Mouse (Mus musculus): ENCODE measurements around the gene Cd44. TPM values are rescaled to one million over a fixed set of nuclear protein-coding genes. Genes with fewer than 3 reads are reported as not detected.

Cd44 gene
- total and polyA plus RNA-seq, 2 experiments from 2014 or later, result 9.3 to 12.5 TPM

DNA sequence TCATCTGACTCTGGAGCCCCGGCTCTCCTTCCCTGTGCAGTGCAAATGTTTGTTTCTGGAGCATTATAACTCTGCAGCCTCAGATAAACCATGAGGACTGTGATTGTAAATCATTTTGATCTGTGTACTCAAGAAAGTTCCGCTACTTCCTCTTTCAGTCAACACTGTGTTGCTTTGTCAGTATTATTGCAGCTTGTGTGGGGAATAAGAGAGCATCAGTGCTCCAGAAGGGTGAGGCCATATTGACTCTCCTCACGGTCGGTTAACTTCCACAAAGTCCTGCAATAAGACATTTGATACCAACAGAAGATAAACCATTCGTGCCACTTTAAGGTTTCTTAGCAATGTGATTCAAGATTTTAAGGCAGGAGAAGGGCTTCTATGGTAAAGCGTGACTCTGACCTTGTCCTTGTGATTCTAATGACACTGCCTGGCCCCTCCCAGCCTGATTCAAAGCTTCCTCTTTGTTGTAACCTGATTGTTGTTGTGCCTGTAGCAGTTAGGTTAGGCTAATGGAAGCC lies 86.1 kb downstream of the Cd44 start:
- WGBS, result 76% methylated on average over 6 of the region's 6 CpGs
- ATAC-seq (ENCODE audit: insufficient read depth, low read depth), result no peak
- no peak overlapping the region for H3K27ac ChIP-seq (ENCODE audit: low read depth)

GRCm38 (mm10) chr2:102812756-102813155 lies 88.7 kb downstream of the Cd44 start:
- Histone ChIP-seq H3K4me3 (ENCODE audit: low read depth, low read length) (no peak overlapping the region), H3K36me3 (replicated peaks; ENCODE audit: control insufficient read depth, insufficient read depth, low read length) (peaks cover 9% of the 10 kb centered on the region; the same call in 1 of the 2 replicates), H3K27me3 (ENCODE audit: control insufficient read depth, insufficient read depth, low read length) (no peaks in the 10 kb centered on the region), H3K9ac (replicated peaks; ENCODE audit: low read depth, low read length) (no peak overlapping the region), H3K4me2 (ENCODE audit: low read depth, low read length) (no peak overlapping the region), H3K4me1 (ENCODE audit: control insufficient read depth, insufficient read depth) (no peaks in the 10 kb centered on the region), H3K9me3 (replicated peaks; ENCODE audit: control insufficient read depth, low read length) (no peaks in the 10 kb centered on the region), H3K27ac (ENCODE audit: low read depth) (no peak overlapping the region)
- TF ChIP-seq CTCF (IDR thresholded peaks at IDR 0.05; ENCODE audit: low read depth) (no peak), EP300 (IDR thresholded peaks at IDR 0.05; ENCODE audit: low read depth) (no peak)
- WGBS, result 67% methylated on average over 4 of the region's 4 CpGs
- DNase-seq (ENCODE audit: low spot score) (no peak), ATAC-seq (ENCODE audit: insufficient read depth, low read depth) (no peak)

More for the DNA sequence above, 86.1 kb downstream of the Cd44 start:
- Histone ChIP-seq H3K9me3 (replicated peaks; ENCODE audit: control insufficient read depth, low read length) (no peaks in the 10 kb centered on the region), H3K36me3 (replicated peaks; ENCODE audit: control insufficient read depth, insufficient read depth, low read length) (peaks cover 9% of the 10 kb centered on the region; the same call in 1 of the 2 replicates), H3K4me2 (ENCODE audit: low read depth, low read length) (no peak overlapping the region), H3K9ac (replicated peaks; ENCODE audit: low read depth, low read length) (no peak overlapping the region), H3K27me3 (ENCODE audit: control insufficient read depth, insufficient read depth, low read length) (no peaks in the 10 kb centered on the region), H3K4me1 (ENCODE audit: control insufficient read depth, insufficient read depth) (no peaks in the 10 kb centered on the region), H3K4me3 (ENCODE audit: low read depth, low read length) (no peak overlapping the region)
- DNase-seq (ENCODE audit: low spot score), result no peak
- TF ChIP-seq CTCF (IDR thresholded peaks at IDR 0.05; ENCODE audit: low read depth), result no peak
- no peak for TF ChIP-seq EP300 (IDR thresholded peaks at IDR 0.05; ENCODE audit: low read depth)

GRCm38 (mm10) chr2:102809436-102809835 lies 92.0 kb downstream of the Cd44 start:
- peaks cover 9% of the 10 kb centered on the region; the same call in 1 of the 2 replicates for H3K36me3 ChIP-seq (replicated peaks; ENCODE audit: control insufficient read depth, insufficient read depth, low read length)
- no peaks in the 10 kb centered on the region for H3K27me3 ChIP-seq (ENCODE audit: control insufficient read depth, insufficient read depth, low read length)
- no peaks in the 10 kb centered on the region for H3K4me1 ChIP-seq (ENCODE audit: control insufficient read depth, insufficient read depth)
- TF ChIP-seq EP300 (IDR thresholded peaks at IDR 0.05; ENCODE audit: low read depth), result no peak
- TF ChIP-seq CTCF (IDR thresholded peaks at IDR 0.05; ENCODE audit: low read depth), result no peak
- no peak overlapping the region for H3K4me2 ChIP-seq (ENCODE audit: low read depth, low read length)
- H3K27ac ChIP-seq (ENCODE audit: low read depth), result no peak overlapping the region
- DNase-seq (ENCODE audit: low spot score), result no peak
- H3K4me3 ChIP-seq (ENCODE audit: low read depth, low read length), result no peak overlapping the region
- ATAC-seq (ENCODE audit: insufficient read depth, low read depth), result no peak
- 94% methylated on average over 1 of the region's 1 CpGs for WGBS
- no peak overlapping the region for H3K9ac ChIP-seq (replicated peaks; ENCODE audit: low read depth, low read length)
- no peaks in the 10 kb centered on the region for H3K9me3 ChIP-seq (replicated peaks; ENCODE audit: control insufficient read depth, low read length)

GRCm38 (mm10) chr2:102807633-102808032 lies 93.8 kb downstream of the Cd44 start:
- H3K9ac ChIP-seq (replicated peaks; ENCODE audit: low read depth, low read length), result no peak overlapping the region
- H3K27me3 ChIP-seq (ENCODE audit: control insufficient read depth, insufficient read depth, low read length), result no peaks in the 10 kb centered on the region
- no peak overlapping the region for H3K4me3 ChIP-seq (ENCODE audit: low read depth, low read length)
- TF ChIP-seq EP300 (IDR thresholded peaks at IDR 0.05; ENCODE audit: low read depth) (no peak), CTCF (IDR thresholded peaks at IDR 0.05; ENCODE audit: low read depth) (no peak)
- ATAC-seq (ENCODE audit: insufficient read depth, low read depth) (no peak), DNase-seq (ENCODE audit: low spot score) (no peak)
- 38% methylated on average over 3 of the region's 3 CpGs for WGBS
- H3K27ac ChIP-seq (ENCODE audit: low read depth), result no peak overlapping the region
- no peak overlapping the region for H3K4me2 ChIP-seq (ENCODE audit: low read depth, low read length)
- no peaks in the 10 kb centered on the region for H3K9me3 ChIP-seq (replicated peaks; ENCODE audit: control insufficient read depth, low read length)
- H3K4me1 ChIP-seq (ENCODE audit: control insufficient read depth, insufficient read depth), result no peaks in the 10 kb centered on the region
- no peaks in the 10 kb centered on the region for H3K36me3 ChIP-seq (replicated peaks; ENCODE audit: control insufficient read depth, insufficient read depth, low read length)

GRCm38 (mm10) chr2:102805761-102806496 lies 95.5 kb downstream of the Cd44 start:
- H3K27ac ChIP-seq (ENCODE audit: low read depth), result no peak overlapping the region
- ATAC-seq (ENCODE audit: insufficient read depth, low read depth), result no peak
- H3K4me3 ChIP-seq (ENCODE audit: low read depth, low read length), result no peak overlapping the region
- H3K9me3 ChIP-seq (replicated peaks; ENCODE audit: control insufficient read depth, low read length), result no peaks in the 10 kb centered on the region
- H3K4me1 ChIP-seq (ENCODE audit: control insufficient read depth, insufficient read depth), result no peaks in the 10 kb centered on the region
- TF ChIP-seq CTCF (IDR thresholded peaks at IDR 0.05; ENCODE audit: low read depth), result no peak
- TF ChIP-seq EP300 (IDR thresholded peaks at IDR 0.05; ENCODE audit: low read depth), result no peak
- H3K4me2 ChIP-seq (ENCODE audit: low read depth, low read length), result no peak overlapping the region
- no peak for DNase-seq (ENCODE audit: low spot score)
- H3K9ac ChIP-seq (replicated peaks; ENCODE audit: low read depth, low read length), result no peak overlapping the region
- H3K27me3 ChIP-seq (ENCODE audit: control insufficient read depth, insufficient read depth, low read length), result no peaks in the 10 kb centered on the region
- H3K36me3 ChIP-seq (replicated peaks; ENCODE audit: control insufficient read depth, insufficient read depth, low read length), result no peaks in the 10 kb centered on the region
- 68% methylated on average over 4 of the region's 4 CpGs for WGBS

All from heart, postnatal 0 days (tissue).